Comparison of ENCODE assay signal across 11 mouse cellular contexts in the genomic region with DNA sequence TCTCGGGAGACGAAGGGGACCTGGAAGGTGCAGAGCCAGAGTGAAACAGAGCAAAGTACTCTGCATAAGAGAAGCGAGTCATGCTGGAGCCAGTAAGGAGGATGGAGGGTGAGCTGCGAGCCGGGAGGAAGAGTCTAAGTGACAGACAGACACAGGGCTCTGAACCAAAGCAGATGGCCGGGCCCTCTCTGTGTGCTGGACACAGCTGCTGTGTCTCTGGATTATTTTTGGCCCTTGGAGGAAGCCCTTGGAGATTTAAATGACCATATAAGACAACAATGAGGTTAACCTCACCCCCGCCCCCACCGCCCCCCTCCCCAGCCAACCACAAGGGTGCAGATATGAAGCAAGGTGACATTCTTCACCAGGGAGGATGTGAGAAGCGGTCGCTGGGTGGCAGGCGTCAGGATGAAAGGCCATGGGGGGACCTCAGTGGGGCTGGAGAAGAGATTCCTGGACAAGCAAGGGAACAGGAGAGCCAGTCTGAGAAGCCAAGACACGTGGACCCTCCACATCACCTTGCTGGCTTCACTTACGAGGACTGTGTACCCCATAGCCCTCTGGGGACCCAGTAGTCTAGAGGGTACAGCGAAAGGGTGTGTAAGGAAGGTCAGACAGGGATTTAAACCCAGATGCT. TPM values are rescaled to one million over a fixed set of nuclear protein-coding genes. Genes with fewer than 3 reads are reported as not detected.
A peak's percentile ranks its signal among the peaks of the same experiment; 100 is the strongest.
DNase-seq lines count a peak whose midpoint lies in the region; ATAC-seq and TF ChIP-seq lines count a peak whose summit lies in the region.
"Had no signal": no experiment of that assay in that cellular context is flagged by ENCODE, and none has a peak within 500 bp of the region (broad histone marks: within the 10 kb centered on the region; RNA-seq: fewer than 3 reads in every experiment).

No protein-coding gene starts in this region.

- TF ChIP-seq EP300 in lung, postnatal 0 days (IDR thresholded peaks at IDR 0.05): no peak

- no peaks in the 10 kb centered on the region for H3K9me3 ChIP-seq in lung, postnatal 0 days (ENCODE audit: low read length)
- H3K9me3 ChIP-seq in heart, embryonic 15.5 days (replicated peaks): no peaks in the 10 kb centered on the region
- H3K9me3 ChIP-seq: forebrain, embryonic 13.5 days had no signal

- no peak for TF ChIP-seq POLR2A in small intestine, adult 2 months (IDR thresholded peaks at IDR 0.05; ENCODE audit: low read depth, low read length)

- H3K9ac ChIP-seq in lung, postnatal 0 days (replicated peaks; ENCODE audit: low read depth): no peak overlapping the region
- H3K9ac ChIP-seq in heart, embryonic 15.5 days: peak overlapping the region; percentile 63
- H3K9ac ChIP-seq: forebrain, embryonic 13.5 days had no signal

- H3K4me1 ChIP-seq in lung, postnatal 0 days (ENCODE audit: insufficient read depth, low read depth, low read length): no peaks in the 10 kb centered on the region
- peaks cover 40% of the 10 kb centered on the region for H3K4me1 ChIP-seq in heart, embryonic 15.5 days (replicated peaks)
- H3K4me1 ChIP-seq in small intestine, adult 2 months (ENCODE audit: control insufficient read depth, insufficient read depth, insufficient read length, low read length): peaks cover 4% of the 10 kb centered on the region; the same call in 1 of the 2 replicates
- H3K4me1 ChIP-seq: forebrain, embryonic 13.5 days had no signal

- TF ChIP-seq CTCF in gastrocnemius, adult 2 months (IDR thresholded peaks at IDR 0.05): no peak
- TF ChIP-seq CTCF in lung, postnatal 0 days (IDR thresholded peaks at IDR 0.05): no peak
- no peak for TF ChIP-seq CTCF in small intestine, adult 2 months (IDR thresholded peaks at IDR 0.05; ENCODE audit: extremely low read depth, insufficient read length, insufficient replicate concordance, low read depth, low read length)
- TF ChIP-seq CTCF in left cerebral cortex, adult 2 months (IDR thresholded peaks at IDR 0.05): no peak

- no peaks in the 10 kb centered on the region for H3K36me3 ChIP-seq in lung, postnatal 0 days (ENCODE audit: insufficient read depth, low read length)
- peaks cover 16% of the 10 kb centered on the region; the same call in 1 of the 2 replicates for H3K36me3 ChIP-seq in heart, embryonic 15.5 days
- peaks cover 4% of the 10 kb centered on the region; the same call in 1 of the 2 replicates for H3K36me3 ChIP-seq in small intestine, adult 2 months (ENCODE audit: control insufficient read depth, insufficient read depth, low read length)

- WGBS in lung, postnatal 0 days: 65% methylated on average over 14 of the region's 14 CpGs
- WGBS in heart, embryonic 15.5 days: 28% methylated on average over 14 of the region's 14 CpGs
- WGBS in small intestine, adult 2 months: 59% methylated on average over 14 of the region's 14 CpGs

- intact Hi-C loops in gastrocnemius, adult 2 months (cut with DNase I): no loop called here
- intact Hi-C loops in left cerebral cortex, adult 2 months (cut with DNase I): no loop called here

- no peaks in the 10 kb centered on the region for H3K27me3 ChIP-seq in lung, postnatal 0 days (replicated peaks; ENCODE audit: insufficient read depth, low read length)
- H3K27me3 ChIP-seq in heart, embryonic 15.5 days: no peaks in the 10 kb centered on the region
- H3K27me3 ChIP-seq in small intestine, adult 2 months (ENCODE audit: control insufficient read depth, insufficient read depth, low read length): no peaks in the 10 kb centered on the region
- H3K27me3 ChIP-seq: forebrain, embryonic 13.5 days; Patski had no signal

- H3K4me3 ChIP-seq in gastrocnemius, adult 2 months: peak overlapping the region; percentile 45
- no peak overlapping the region for H3K4me3 ChIP-seq in lung, postnatal 0 days (ENCODE audit: low read depth, low read length)
- H3K4me3 ChIP-seq in heart, embryonic 15.5 days: peak overlapping the region; percentile 51
- H3K4me3 ChIP-seq in small intestine, adult 2 months (ENCODE audit: low read depth, low read length): peak overlapping the region; percentile 61
- no peak overlapping the region for H3K4me3 ChIP-seq in left cerebral cortex, adult 2 months
- H3K4me3 ChIP-seq: forebrain, embryonic 13.5 days had no signal

- no peak for DNase-seq in gastrocnemius, adult 2 months
- no peak for DNase-seq in gastrocnemius, postnatal 10 days
- DNase-seq in lung, postnatal 0 days (ENCODE audit: low spot score): no peak
- DNase-seq in lung, postnatal 36 days: no peak
- no peak for DNase-seq in layer of hippocampus, postnatal 14 days (ENCODE audit: low spot score in 2 of 2)
- DNase-seq in left cerebral cortex, adult 2 months (ENCODE audit: extremely low spot score in 1 of 2, low spot score in 2 of 2): no peak
- DNase-seq: lung, postnatal 14 days had no signal

- H3K27ac ChIP-seq in gastrocnemius, adult 2 months: peak overlapping the region; percentile 57
- H3K27ac ChIP-seq in lung, postnatal 0 days (ENCODE audit: low read length): no peak overlapping the region
- peak overlapping the region; percentile 92 for H3K27ac ChIP-seq in heart, embryonic 15.5 days
- H3K27ac ChIP-seq in small intestine, adult 2 months (ENCODE audit: insufficient read depth, low read depth, low read length): peak overlapping the region; percentile 76
- no peak overlapping the region for H3K27ac ChIP-seq in left cerebral cortex, adult 2 months
- H3K27ac ChIP-seq: forebrain, embryonic 13.5 days had no signal

- peak; percentile 8; the same call in 1 of the 2 replicates for ATAC-seq in lung, postnatal 0 days
- ATAC-seq in heart, embryonic 15.5 days (replicated peaks; ENCODE audit: insufficient number of reproducible peaks, insufficient read depth, low FRiP score, low read depth): peak; percentile 75
- ATAC-seq: forebrain, embryonic 13.5 days; Patski had no signal

- no peak overlapping the region for H3K4me2 ChIP-seq in lung, postnatal 0 days (replicated peaks; ENCODE audit: low read depth, low read length)
- H3K4me2 ChIP-seq in heart, embryonic 15.5 days: peak overlapping the region; percentile 65
- H3K4me2 ChIP-seq: forebrain, embryonic 13.5 days had no signal

RNA-seq across cellular contexts. Expression of gene Asb2, which starts 17.5 kb away (rescaled TPM):
- 100 to 1,000 TPM; 548 to 725 TPM for total RNA-seq in gastrocnemius, adult 2 months (2021)
- total RNA-seq in gastrocnemius, postnatal 10 days (2021): 100 to 1,000 TPM; 104 to 141 TPM
- polyA plus RNA-seq in lung, postnatal 0 days (2015; fragmentation: Nextera tagmentation; extraction: Ambion mirVana): 5.1 TPM in 2 replicates
- polyA plus RNA-seq in heart, embryonic 15.5 days (2015; fragmentation: Nextera tagmentation; extraction: Ambion mirVana): 194 and 219 TPM in 2 replicates
- polyA plus RNA-seq in small intestine, adult 2 months (2012; rRNA removed): 75.6 and 106 TPM in 2 replicates
- total RNA-seq in layer of hippocampus, postnatal 14 days (2021): 1 to 10 TPM; 1.9 TPM
- total RNA-seq in left cerebral cortex, adult 2 months (2021): 1 to 10 TPM; 3.3 to 3.7 TPM

RNA-seq across cellular contexts. Expression of gene Fam181a, which starts 27.5 kb away (rescaled TPM):
- total RNA-seq in gastrocnemius, adult 2 months (2021): not detected
- total RNA-seq in gastrocnemius, postnatal 10 days (2021): not detected
- polyA plus RNA-seq in lung, postnatal 0 days (2015; fragmentation: Nextera tagmentation; extraction: Ambion mirVana): 0.19 and 0.35 TPM in 2 replicates
- not detected in 2 replicates for polyA plus RNA-seq in heart, embryonic 15.5 days (2015; fragmentation: Nextera tagmentation; extraction: Ambion mirVana)
- polyA plus RNA-seq in small intestine, adult 2 months (2012; rRNA removed): not detected in 2 replicates
- total RNA-seq in layer of hippocampus, postnatal 14 days (2021): 1 to 10 TPM; 2.1 to 2.2 TPM
- total RNA-seq in left cerebral cortex, adult 2 months (2021): 1 to 10 TPM; 1.6 to 2.6 TPM
- polyA plus RNA-seq: Patski had no signal

RNA-seq across cellular contexts. Expression of gene Otub2, which starts 50.2 kb away (rescaled TPM):
- 1 to 10 TPM; 5.7 to 7.3 TPM for total RNA-seq in gastrocnemius, adult 2 months (2021)
- total RNA-seq in gastrocnemius, postnatal 10 days (2021): 1 to 10 TPM; 3.5 to 3.7 TPM
- 6.0 and 6.4 TPM in 2 replicates for polyA plus RNA-seq in lung, postnatal 0 days (2015; fragmentation: Nextera tagmentation; extraction: Ambion mirVana)
- 9.9 and 11.2 TPM in 2 replicates for polyA plus RNA-seq in heart, embryonic 15.5 days (2015; fragmentation: Nextera tagmentation; extraction: Ambion mirVana)
- polyA plus RNA-seq in small intestine, adult 2 months (2012; rRNA removed): 0.75 and 0.85 TPM in 2 replicates
- 10 to 100 TPM; 45.3 to 47.3 TPM for total RNA-seq in layer of hippocampus, postnatal 14 days (2021)
- total RNA-seq in left cerebral cortex, adult 2 months (2021): 10 to 100 TPM; 34.2 to 35.1 TPM

Comparison
In these comparisons a context has a peak if more than half of its experiments do, and no peak if none do; other contexts are left out.
1. H3K27ac ChIP-seq: peak in gastrocnemius, adult 2 months (single experiment), heart, embryonic 15.5 days (single experiment) and small intestine, adult 2 months (single experiment); none in lung, postnatal 0 days (single experiment) and left cerebral cortex, adult 2 months (single experiment).
2. H3K4me3 ChIP-seq: peak in gastrocnemius, adult 2 months (single experiment), heart, embryonic 15.5 days (single experiment) and small intestine, adult 2 months (single experiment); none in lung, postnatal 0 days (single experiment) and left cerebral cortex, adult 2 months (single experiment).
3. RNA of gene Asb2, which starts 17.5 kb away (total RNA-seq): 548 to 725 TPM in gastrocnemius, adult 2 months and 104 to 141 TPM in gastrocnemius, postnatal 10 days; 3.3 to 3.7 TPM in left cerebral cortex, adult 2 months and 1.9 TPM in layer of hippocampus, postnatal 14 days; every median in the first group is over 10 times any median in the second.
4. RNA of gene Otub2, which starts 50.2 kb away (total RNA-seq): 45.3 to 47.3 TPM in layer of hippocampus, postnatal 14 days and 34.2 to 35.1 TPM in left cerebral cortex, adult 2 months; 5.7 to 7.3 TPM in gastrocnemius, adult 2 months and 3.5 to 3.7 TPM in gastrocnemius, postnatal 10 days; every median in the first group is over 4 times any median in the second.